Mouse (Mus musculus) kidney, postnatal 10 days (tissue): ENCODE measurements around the gene Sorcs3.

Source experiments
- DNase-seq: peaks from one replicate; pipeline ENCODE4 v3.0.0; 2021; ENCODE audit warnings: mixed read lengths

Sorcs3 gene

GRCm38 (mm10) chr19:48205929-48206814 lies at the start of gene Sorcs3:
Gene Sorcs3, plus strand, starts transcription at chr19:48206025.
- DNase-seq: peak; percentile 19

- no peak for DNase-seq
These were observed 40.5 kb upstream of the Sorcs3 start for GRCm38 (mm10) chr19:48165341-48165740.

GRCm38 (mm10) chr19:48167110-48167509 lies 38.7 kb upstream of the Sorcs3 start:
- DNase-seq: no peak

- DNase-seq: peak; percentile 45
These were observed 37.5 kb upstream of the Sorcs3 start for GRCm38 (mm10) chr19:48168284-48168683.

- no peak for DNase-seq
These were observed 31.1 kb upstream of the Sorcs3 start for GRCm38 (mm10) chr19:48174717-48175116.

GRCm38 (mm10) chr19:48203928-48204470 lies 1.8 kb upstream of the Sorcs3 start:
- DNase-seq: peak; percentile 77

GRCm38 (mm10) chr19:48204476-48204875 lies 1.3 kb upstream of the Sorcs3 start:
- no peak for DNase-seq

GRCm38 (mm10) chr19:48204892-48205761 lies 698 bp upstream of the Sorcs3 start:
- no peak for DNase-seq

- no peak for DNase-seq
These were observed 1.3 kb downstream of the Sorcs3 start for GRCm38 (mm10) chr19:48206861-48207730.

GRCm38 (mm10) chr19:48207731-48208370 lies 2.0 kb downstream of the Sorcs3 start:
- no peak for DNase-seq

GRCm38 (mm10) chr19:48215379-48215778 lies 9.6 kb downstream of the Sorcs3 start:
- DNase-seq: no peak

GRCm38 (mm10) chr19:48237786-48238372 lies 32.1 kb downstream of the Sorcs3 start:
- DNase-seq: no peak

GRCm38 (mm10) chr19:48238391-48238790 lies 32.6 kb downstream of the Sorcs3 start:
- DNase-seq: no peak

- no peak for DNase-seq
These were observed 35.1 kb downstream of the Sorcs3 start for GRCm38 (mm10) chr19:48240960-48241359.

- DNase-seq: no peak
These were observed 38.2 kb downstream of the Sorcs3 start for GRCm38 (mm10) chr19:48244036-48244435.

GRCm38 (mm10) chr19:48259223-48259622 lies 53.4 kb downstream of the Sorcs3 start:
- peak; percentile 51 for DNase-seq

GRCm38 (mm10) chr19:48260671-48261070 lies 54.8 kb downstream of the Sorcs3 start:
- DNase-seq: no peak

GRCm38 (mm10) chr19:48263750-48264149 lies 57.9 kb downstream of the Sorcs3 start:
- no peak for DNase-seq

GRCm38 (mm10) chr19:48280273-48280672 lies 74.4 kb downstream of the Sorcs3 start:
- DNase-seq: no peak

- DNase-seq: no peak
These were observed 76.4 kb downstream of the Sorcs3 start for GRCm38 (mm10) chr19:48282250-48282649.

- no peak for DNase-seq
These were observed 77.4 kb downstream of the Sorcs3 start for GRCm38 (mm10) chr19:48283217-48283616.
